Mouse (Mus musculus) G1E (cell line): Measurements from ENCODE around the gene Slc34a2. TPM values are rescaled to one million over a fixed set of nuclear protein-coding genes. Genes with fewer than 3 reads are reported as not detected.

Experiments
- ATAC-seq: 2 replicates; pipeline ENCODE4 v1.8.0; 2016; ENCODE audit warnings: mild to moderate bottlenecking; ENCODE audit not compliant: insufficient number of reproducible peaks, poor library complexity, low FRiP score, severe bottlenecking; ENCODE audit errors: extremely low read depth
- DNase-seq: peaks from one replicate; pipeline ENCODE4 v3.0.0; 2012; ENCODE audit warnings: low spot score
- H3K27me3 ChIP-seq: 2 replicates; pipeline ENCODE4 v1.6.1; 2012; ENCODE audit warnings: mild to moderate bottlenecking, low read length, inconsistent platforms; ENCODE audit not compliant: insufficient read depth
- H3K36me3 ChIP-seq: replicated peaks from 2 replicates; pipeline ENCODE3; 2012; ENCODE audit warnings: mild to moderate bottlenecking, inconsistent platforms
- H3K4me1 ChIP-seq: 2 replicates; pipeline ENCODE4 v1.6.1; 2012; ENCODE audit warnings: low read depth, low read length, inconsistent platforms, mixed read lengths; ENCODE audit not compliant: insufficient read depth
- H3K4me3 ChIP-seq: 2 replicates; pipeline ENCODE4 v1.5.1; 2012; ENCODE audit warnings: low read depth, mild to moderate bottlenecking, inconsistent platforms, low read length, moderate library complexity, mixed read lengths
- H3K9me3 ChIP-seq: replicated peaks from 2 replicates; pipeline ENCODE4 v1.6.1; 2012; ENCODE audit warnings: inconsistent platforms
- CTCF ChIP-seq: IDR thresholded peaks from 2 replicates; pipeline ENCODE4 v1.5.1; 2012; ENCODE audit warnings: low read depth, low read length, inconsistent platforms, mixed read lengths
- GATA1 ChIP-seq: IDR thresholded peaks from 2 replicates; pipeline ENCODE4 v1.6.1; 2012; ENCODE audit warnings: borderline replicate concordance, low read length, inconsistent platforms, mixed read lengths
- GATA2 ChIP-seq: IDR thresholded peaks from 2 replicates; pipeline ENCODE4 v1.6.1; 2012; ENCODE audit warnings: low read depth, low read length, inconsistent platforms, borderline replicate concordance
- POLR2AphosphoS5 ChIP-seq: IDR thresholded peaks from 2 replicates; pipeline ENCODE4 v1.6.1; 2012; ENCODE audit warnings: low read depth, low read length, inconsistent platforms; ENCODE audit not compliant: insufficient replicate concordance
- TAL1 ChIP-seq: conservative IDR thresholded peaks from 2 replicates; pipeline ENCODE4 v1.6.1; 2012; ENCODE audit warnings: low read depth, low read length, inconsistent platforms, mixed read lengths
- polyA plus RNA-seq: library from polyadenylated mRNA; stranded (reverse); fragments of >175 nt; gene quantifications from 2 replicates; pipeline ENCODE4 v1.2.3, GENCODE M21; 2012
- total RNA-seq, 2 experiments: library from RNA; stranded (forward) in 1 of 2; stranded (reverse) in 1 of 2; fragments of 200-1000 nt in 1 of 2; fragments of >200 nt in 1 of 2; fragmentation: Nextera tagmentation in 1 of 2; gene quantifications; 2 replicates each; pipeline ENCODE4 v1.2.3; 2014 to 2017

Gene Slc34a2
- not detected in 2 replicates for total RNA-seq (2014; fragmentation: Nextera tagmentation)
- total RNA-seq (2017): 0.06 and 0.11 TPM in 2 replicates
- polyA plus RNA-seq: not detected in 2 replicates

DNA sequence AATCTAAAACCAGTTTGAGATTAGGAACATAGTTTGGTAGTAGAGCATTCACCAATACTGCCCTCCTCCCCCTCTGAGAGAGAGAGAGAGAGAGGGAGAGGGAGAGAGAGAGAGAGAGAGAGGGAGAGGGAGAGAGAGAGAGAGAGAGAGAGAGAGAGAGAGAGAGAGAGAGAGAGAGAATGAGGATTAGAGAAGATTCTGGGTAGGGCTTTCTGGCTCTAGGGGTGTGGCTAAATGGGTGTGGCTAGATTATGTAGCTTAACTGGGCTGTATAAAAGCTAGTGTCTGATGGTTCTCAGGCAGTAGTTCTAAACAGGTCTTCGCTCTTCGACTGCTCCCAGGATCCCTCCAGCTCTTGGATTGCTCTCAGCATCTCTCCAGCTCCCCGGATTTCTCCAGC lies at the start of gene Slc34a2:
Gene Slc34a2 (plus strand): TSS at position 301 of the 400 bp plus-strand sequence.
- no peak within 1 kb of the TSS for H3K4me3 ChIP-seq
- TF ChIP-seq GATA1 (no peak), CTCF (no peak), POLR2AphosphoS5 (no peak)
- H3K4me1 ChIP-seq: no peaks in the 10 kb centered on the region
- no peak for ATAC-seq
- no peak for DNase-seq
- no peaks in the 10 kb centered on the region for H3K36me3 ChIP-seq
- no peaks in the 10 kb centered on the region for H3K27me3 ChIP-seq
- peaks cover under 1% of the 10 kb centered on the region for H3K9me3 ChIP-seq

DNA sequence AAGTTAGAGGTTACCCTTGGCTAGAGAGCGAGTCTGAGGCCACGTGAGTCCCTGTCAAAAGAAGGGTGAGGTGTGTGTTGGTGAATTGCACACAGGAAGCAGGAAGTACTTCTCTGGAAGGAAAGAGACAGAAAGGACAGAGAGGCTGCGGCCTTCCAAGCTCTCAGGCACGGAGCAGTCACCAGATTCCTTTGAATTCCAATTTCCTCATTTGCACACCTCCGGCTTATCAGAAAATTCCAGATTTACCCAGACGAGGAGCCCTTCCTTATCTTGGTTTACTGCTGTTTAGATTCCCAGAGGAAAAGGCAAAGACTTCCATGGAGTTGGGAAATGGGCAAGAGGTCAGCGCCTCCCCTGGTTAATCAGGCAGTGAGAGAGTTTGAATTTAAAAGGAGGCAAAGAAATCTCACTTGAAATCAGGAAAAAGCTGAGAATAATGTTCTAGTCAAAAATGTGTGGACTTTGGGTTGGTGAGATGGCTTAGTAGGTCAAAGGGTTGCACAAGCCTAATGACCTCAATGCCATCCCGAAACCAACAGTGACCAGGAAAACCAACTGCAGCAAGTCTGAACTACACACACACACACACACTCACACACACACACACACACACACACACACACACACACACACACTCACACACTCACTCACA lies 47.1 kb upstream of the Slc34a2 start:
- peaks cover 11% of the 10 kb centered on the region for H3K9me3 ChIP-seq
- no peak overlapping the region for H3K4me3 ChIP-seq
- ATAC-seq (no peak), DNase-seq (no peak)
- no peaks in the 10 kb centered on the region for H3K4me1 ChIP-seq
- no peaks in the 10 kb centered on the region for H3K36me3 ChIP-seq
- TF ChIP-seq POLR2AphosphoS5 (no peak), CTCF (no peak), TAL1 (no peak), GATA1 (no peak), GATA2 (no peak)
- no peaks in the 10 kb centered on the region for H3K27me3 ChIP-seq

DNA sequence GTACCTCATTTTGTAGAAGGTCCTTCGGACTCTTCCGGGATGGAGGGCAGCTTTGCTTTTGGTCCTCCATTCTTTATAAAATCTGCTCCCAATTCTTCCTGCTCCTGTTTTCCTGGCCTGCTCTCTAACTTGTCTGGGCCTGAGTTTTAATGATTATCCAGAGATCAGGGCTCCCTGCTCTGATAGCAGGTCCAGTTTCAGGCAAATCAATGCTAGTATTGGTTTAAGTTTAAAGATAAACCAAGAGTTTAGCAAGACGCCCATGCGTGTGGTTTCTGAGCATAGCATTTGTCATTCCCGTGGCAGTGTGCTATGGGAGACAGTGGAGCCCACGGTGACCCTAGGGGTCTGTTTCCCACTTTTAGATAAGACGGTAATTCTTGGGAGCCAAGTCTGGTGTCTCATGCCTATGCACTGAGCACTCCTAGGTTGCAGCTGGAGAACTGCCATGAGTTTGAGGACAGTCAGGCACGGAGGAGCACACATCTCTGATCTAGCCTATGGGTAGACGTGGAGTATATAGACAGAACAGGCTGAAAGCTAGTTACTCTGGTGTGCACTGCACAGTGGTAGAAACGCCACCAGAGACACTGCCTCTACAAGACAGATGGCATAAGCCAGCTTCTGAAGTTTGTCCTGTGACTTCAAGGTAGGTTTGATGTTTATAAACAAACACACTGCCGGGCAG lies 45.5 kb upstream of the Slc34a2 start:
- ATAC-seq (no peak), DNase-seq (no peak)
- Histone ChIP-seq H3K9me3 (peaks cover 20% of the 10 kb centered on the region), H3K36me3 (no peaks in the 10 kb centered on the region), H3K4me3 (no peak overlapping the region), H3K4me1 (no peaks in the 10 kb centered on the region), H3K27me3 (no peaks in the 10 kb centered on the region)
- TF ChIP-seq POLR2AphosphoS5 (no peak), GATA1 (no peak), TAL1 (no peak), CTCF (no peak), GATA2 (no peak)

DNA sequence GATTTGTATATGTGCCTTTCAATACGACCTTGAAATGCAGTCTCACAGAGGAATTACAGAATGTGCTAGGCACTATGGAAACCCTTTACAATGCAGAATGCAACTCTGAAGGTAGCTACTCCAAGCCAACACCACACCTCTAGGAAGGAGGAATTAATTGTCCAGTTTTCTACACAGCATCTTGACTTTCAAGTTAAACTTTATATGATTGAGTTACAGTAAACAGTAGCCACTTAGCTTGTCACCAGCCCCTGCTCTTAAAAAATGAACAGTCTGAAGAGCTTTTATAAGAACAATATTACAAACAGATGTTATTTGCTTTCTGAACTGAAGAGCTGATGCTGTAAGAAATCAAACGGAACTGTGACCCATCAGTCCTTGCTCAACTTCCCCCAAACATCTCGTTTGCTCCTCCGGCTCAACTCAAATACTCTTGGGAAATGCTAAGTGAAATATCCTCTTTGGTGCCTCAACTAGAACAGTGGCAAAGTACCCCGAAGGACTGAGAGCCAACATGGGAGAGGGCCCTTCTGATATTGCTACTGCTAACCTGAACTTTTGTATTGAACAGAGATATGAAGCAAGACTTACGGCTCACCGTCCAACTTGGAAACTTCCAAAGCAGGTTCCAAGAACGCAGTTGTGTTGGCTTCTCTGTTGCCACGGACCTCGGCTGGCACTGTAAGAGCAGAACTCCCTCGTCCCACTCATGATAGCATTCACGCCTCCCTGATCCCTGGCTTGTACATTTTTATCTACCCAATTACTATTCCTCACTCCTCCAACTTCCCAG lies 44.2 kb upstream of the Slc34a2 start:
- Histone ChIP-seq H3K9me3 (peaks cover 26% of the 10 kb centered on the region), H3K36me3 (no peaks in the 10 kb centered on the region), H3K4me3 (no peak overlapping the region), H3K27me3 (no peaks in the 10 kb centered on the region), H3K4me1 (no peaks in the 10 kb centered on the region)
- TF ChIP-seq CTCF (no peak), TAL1 (no peak), POLR2AphosphoS5 (no peak), GATA1 (no peak), GATA2 (no peak)
- DNase-seq: no peak
- no peak for ATAC-seq

DNA sequence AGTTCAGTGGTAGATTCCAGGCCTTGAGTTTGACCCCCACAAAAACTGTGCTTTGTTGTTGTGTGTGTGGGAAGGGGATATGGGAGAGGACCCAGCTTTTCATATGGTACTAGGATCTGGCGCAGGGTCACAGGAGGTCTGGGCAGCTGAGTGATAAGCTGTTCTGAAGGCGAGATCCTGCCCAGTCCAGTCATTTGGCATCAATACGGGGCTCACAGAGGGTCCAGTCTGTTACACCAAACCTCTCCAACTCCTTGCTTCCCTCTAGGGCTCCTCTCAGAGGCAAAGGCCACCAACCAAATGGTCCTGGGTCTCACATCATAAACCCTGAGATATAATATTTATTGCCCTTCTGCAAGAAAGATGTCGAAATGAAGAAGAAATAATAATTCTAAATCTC lies 42.4 kb upstream of the Slc34a2 start:
- no peaks in the 10 kb centered on the region for H3K4me1 ChIP-seq
- no peak overlapping the region for H3K4me3 ChIP-seq
- DNase-seq: no peak
- no peak for TF ChIP-seq CTCF
- TF ChIP-seq POLR2AphosphoS5: no peak
- no peak for TF ChIP-seq GATA2
- no peak for TF ChIP-seq TAL1
- no peak for TF ChIP-seq GATA1
- no peak for ATAC-seq
- H3K27me3 ChIP-seq: no peaks in the 10 kb centered on the region
- H3K36me3 ChIP-seq: no peaks in the 10 kb centered on the region
- H3K9me3 ChIP-seq: peaks cover 22% of the 10 kb centered on the region

DNA sequence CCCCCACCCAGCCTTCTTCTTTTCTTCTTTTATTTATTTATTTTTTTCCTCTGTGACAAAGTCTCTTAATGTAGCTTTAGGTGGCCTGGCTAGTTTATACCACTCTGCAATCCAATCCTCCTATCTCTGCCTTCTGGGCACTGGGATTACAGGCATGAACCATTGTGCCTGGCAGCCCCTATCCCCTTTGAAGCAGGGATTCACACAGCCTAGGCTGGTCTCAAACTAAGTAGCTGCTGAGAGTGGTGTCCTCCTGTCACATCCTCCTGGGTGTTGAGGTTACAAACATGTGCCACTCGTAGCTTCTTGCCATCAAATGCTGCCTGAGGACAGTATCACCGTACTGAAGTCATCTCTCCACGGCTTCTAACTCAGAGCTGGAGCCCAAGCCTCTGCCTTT lies 41.7 kb upstream of the Slc34a2 start:
- peaks cover 21% of the 10 kb centered on the region for H3K9me3 ChIP-seq
- DNase-seq (no peak), ATAC-seq (no peak)
- H3K4me1 ChIP-seq: no peaks in the 10 kb centered on the region
- TF ChIP-seq CTCF: no peak
- TF ChIP-seq TAL1: no peak
- TF ChIP-seq POLR2AphosphoS5: no peak
- no peak for TF ChIP-seq GATA2
- no peak for TF ChIP-seq GATA1
- H3K36me3 ChIP-seq: no peaks in the 10 kb centered on the region
- H3K27me3 ChIP-seq: no peaks in the 10 kb centered on the region
- no peak overlapping the region for H3K4me3 ChIP-seq
